28 mouse cellular contexts compared by ENCODE assay signal in the genomic region with DNA sequence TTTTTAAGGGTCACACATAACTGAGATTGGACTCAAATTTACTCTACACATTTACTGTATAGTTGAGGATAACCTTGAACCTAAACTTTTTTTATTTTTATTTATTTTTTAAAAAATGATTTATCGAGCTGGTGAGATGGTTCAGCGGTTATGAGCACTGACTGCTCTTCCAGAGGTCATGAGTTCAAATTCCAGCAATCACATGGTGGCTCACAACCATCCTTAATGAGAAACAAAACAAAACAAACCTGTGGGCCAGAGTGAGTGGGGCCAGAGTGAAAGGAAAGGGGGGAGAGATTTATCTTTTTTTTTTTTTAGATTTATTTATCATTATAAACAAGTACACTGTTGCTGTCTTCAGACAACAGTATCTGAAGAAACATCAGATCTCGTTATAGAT. TPM values are rescaled to one million over a fixed set of nuclear protein-coding genes. Genes with fewer than 3 reads are reported as not detected.
"Had no signal": no experiment of that assay in that cellular context is flagged by ENCODE, and none has a peak within 500 bp of the region (broad histone marks: within the 10 kb centered on the region; RNA-seq: fewer than 3 reads in every experiment).

No protein-coding gene starts in this region.

- H3K4me2 ChIP-seq: heart, embryonic 11.5 days; heart, embryonic 13.5 days; heart, embryonic 15.5 days; hindbrain, embryonic 12.5 days; hindbrain, embryonic 14.5 days; intestine, embryonic 15.5 days; limb, embryonic 12.5 days; liver, embryonic 11.5 days; liver, embryonic 13.5 days; liver, embryonic 15.5 days had no signal

- H3K9me3 ChIP-seq: heart, embryonic 13.5 days; heart, embryonic 15.5 days; hindbrain, embryonic 10.5 days; hindbrain, embryonic 12.5 days; intestine, embryonic 15.5 days; limb, embryonic 10.5 days; limb, embryonic 12.5 days; liver, embryonic 13.5 days; liver, embryonic 15.5 days had no signal

- H3K27me3 ChIP-seq: heart, embryonic 13.5 days; heart, embryonic 15.5 days; hindbrain, embryonic 12.5 days; intestine, embryonic 15.5 days; limb, embryonic 12.5 days; liver, embryonic 13.5 days; liver, embryonic 15.5 days had no signal

- H3K4me3 ChIP-seq: gastrocnemius, adult 2 months; heart, adult 2 months; heart, embryonic 13.5 days; heart, embryonic 15.5 days; hindbrain, embryonic 10.5 days; hindbrain, embryonic 12.5 days; intestine, embryonic 15.5 days; layer of hippocampus, adult 2 months; left cerebral cortex, adult 2 months; limb, embryonic 10.5 days; limb, embryonic 12.5 days; liver, embryonic 13.5 days; liver, embryonic 15.5 days had no signal

- H3K9ac ChIP-seq: heart, embryonic 13.5 days; heart, embryonic 15.5 days; hindbrain, embryonic 12.5 days; hindbrain, embryonic 14.5 days; intestine, embryonic 15.5 days; limb, embryonic 12.5 days; liver, embryonic 13.5 days; liver, embryonic 15.5 days had no signal

- ATAC-seq: forebrain, embryonic 16.5 days; hindbrain, embryonic 16.5 days; inflammation-experienced regulatory T-cells, adult 6 months; intestine, embryonic 15.5 days; intestine, postnatal 0 days had no signal

- H3K4me1 ChIP-seq: heart, embryonic 15.5 days; hindbrain, embryonic 12.5 days; intestine, embryonic 15.5 days; limb, embryonic 10.5 days; limb, embryonic 12.5 days had no signal

- DNase-seq: gastrocnemius, adult 2 months; gastrocnemius, postnatal 10 days; gastrocnemius, postnatal 25 days; heart, adult 2 months; heart, postnatal 14 days; heart, postnatal 4 days; kidney, postnatal 4 days; liver; liver, embryonic 13.5 days had no signal

- H3K27ac ChIP-seq: gastrocnemius, adult 2 months; heart, adult 2 months; heart, embryonic 13.5 days; heart, embryonic 15.5 days; hindbrain, embryonic 10.5 days; hindbrain, embryonic 12.5 days; hindbrain, embryonic 14.5 days; intestine, embryonic 15.5 days; kidney, postnatal 0 days; layer of hippocampus, adult 2 months; left cerebral cortex, adult 2 months; limb, embryonic 10.5 days; limb, embryonic 12.5 days; liver, embryonic 13.5 days; liver, embryonic 15.5 days had no signal

- H3K36me3 ChIP-seq: heart, embryonic 13.5 days; heart, embryonic 15.5 days; hindbrain, embryonic 10.5 days; hindbrain, embryonic 12.5 days; intestine, embryonic 15.5 days; limb, embryonic 12.5 days; liver, embryonic 13.5 days; liver, embryonic 15.5 days had no signal

RNA-seq across cellular contexts. Expression of a gene that starts 12.4 kb away (rescaled TPM):
- polyA plus RNA-seq: heart, embryonic 11.5 days; heart, postnatal 0 days; liver, embryonic 13.5 days; liver, embryonic 15.5 days had no signal
